Mouse (Mus musculus): ENCODE results near the gene Pgm3. TPM values are rescaled to one million over a fixed set of nuclear protein-coding genes. Genes with fewer than 3 reads are reported as not detected.

Gene Pgm3
- polyA plus RNA-seq, 1 experiment from 2014 or later = 21.2 TPM

DNA sequence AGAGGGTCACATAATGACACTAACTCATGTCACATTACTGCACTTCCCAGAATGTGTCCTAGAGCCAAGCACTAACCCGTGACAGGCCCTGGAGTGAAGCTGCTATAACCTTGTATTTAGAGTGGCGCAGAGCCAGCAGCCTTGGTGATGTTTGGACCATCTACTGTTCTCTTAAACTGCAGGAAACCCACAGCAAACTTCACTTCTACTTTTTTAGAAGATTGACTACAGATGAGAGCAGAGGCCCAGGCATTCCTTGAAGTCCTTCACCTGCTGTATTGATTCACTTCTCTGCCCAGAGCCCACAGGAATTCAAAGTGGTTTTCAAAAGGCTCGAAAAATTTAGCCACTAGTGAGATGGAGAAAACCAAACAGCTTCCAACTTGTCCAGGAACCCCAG is 11.1 kb downstream of the Pgm3 start:
- no peaks in the 10 kb centered on the region for H3K9me3 ChIP-seq (ENCODE audit: control insufficient read depth, low read length)
- H3K36me3 ChIP-seq (ENCODE audit: control insufficient read depth, insufficient read depth, low read length) = peaks cover 25% of the 10 kb centered on the region
- H3K27ac ChIP-seq (replicated peaks) = no peak overlapping the region
- TF ChIP-seq CTCF (IDR thresholded peaks at IDR 0.05; ENCODE audit: low read depth) (no peak), EP300 (optimal IDR thresholded peaks at IDR 0.05) (no peak)
- no peak for ATAC-seq (ENCODE audit: low FRiP score, low TSS enrichment)
- no peaks in the 10 kb centered on the region for H3K4me1 ChIP-seq (replicated peaks; ENCODE audit: control insufficient read depth, insufficient read depth)
- H3K9ac ChIP-seq (ENCODE audit: low read length) = no peak overlapping the region
- no peaks in the 10 kb centered on the region for H3K27me3 ChIP-seq (ENCODE audit: control insufficient read depth, insufficient read depth, low read length)
- H3K4me3 ChIP-seq (ENCODE audit: low read depth, low read length) = no peak overlapping the region
- H3K4me2 ChIP-seq (replicated peaks; ENCODE audit: low read depth) = no peak overlapping the region
- DNase-seq (ENCODE audit: low spot score) = no peak
- 80% methylated on average over 3 of the region's 3 CpGs for WGBS

DNA sequence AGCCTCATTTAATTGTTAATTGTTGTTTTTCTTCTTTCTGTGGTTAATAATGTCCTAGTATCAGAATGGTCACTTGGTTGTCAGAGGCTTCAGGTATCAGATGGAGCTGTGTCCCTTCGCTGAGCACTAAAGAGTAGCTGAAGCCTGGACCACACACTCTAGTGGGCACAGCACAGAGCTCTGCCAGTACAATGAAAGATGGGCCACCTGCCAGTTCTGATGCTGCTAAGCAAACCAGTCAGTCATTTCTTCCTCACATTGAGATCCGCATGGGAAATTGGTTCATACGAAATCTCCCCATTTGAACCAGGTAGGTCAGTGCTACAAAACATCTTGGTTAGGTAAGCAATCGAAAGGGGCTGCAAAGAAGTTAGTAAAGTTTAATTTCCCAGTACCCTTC is 17.0 kb downstream of the Pgm3 start:
- H3K4me1 ChIP-seq (replicated peaks; ENCODE audit: control insufficient read depth, insufficient read depth) = no peaks in the 10 kb centered on the region
- 95% methylated on average over 4 of the region's 4 CpGs for WGBS
- H3K4me3 ChIP-seq (ENCODE audit: low read depth, low read length) = no peak overlapping the region
- ATAC-seq (ENCODE audit: low FRiP score, low TSS enrichment) (no peak), DNase-seq (ENCODE audit: low spot score) (no peak)
- no peaks in the 10 kb centered on the region for H3K27me3 ChIP-seq (ENCODE audit: control insufficient read depth, insufficient read depth, low read length)
- H3K36me3 ChIP-seq (ENCODE audit: control insufficient read depth, insufficient read depth, low read length) = peaks cover 15% of the 10 kb centered on the region
- no peaks in the 10 kb centered on the region for H3K9me3 ChIP-seq (ENCODE audit: control insufficient read depth, low read length)
- no peak overlapping the region for H3K27ac ChIP-seq (replicated peaks)
- H3K9ac ChIP-seq (ENCODE audit: low read length) = no peak overlapping the region
- TF ChIP-seq EP300 (optimal IDR thresholded peaks at IDR 0.05) (no peak), CTCF (IDR thresholded peaks at IDR 0.05; ENCODE audit: low read depth) (no peak)
- H3K4me2 ChIP-seq (replicated peaks; ENCODE audit: low read depth) = no peak overlapping the region

GRCm38 (mm10) chr9:86553886-86554285 is 17.8 kb downstream of the Pgm3 start:
- no peak overlapping the region for H3K9ac ChIP-seq (ENCODE audit: low read length)
- H3K4me2 ChIP-seq (replicated peaks; ENCODE audit: low read depth) = no peak overlapping the region
- WGBS = 73% methylated on average over 9 of the region's 9 CpGs
- H3K36me3 ChIP-seq (ENCODE audit: control insufficient read depth, insufficient read depth, low read length) = peaks cover 17% of the 10 kb centered on the region
- no peaks in the 10 kb centered on the region for H3K27me3 ChIP-seq (ENCODE audit: control insufficient read depth, insufficient read depth, low read length)
- H3K4me1 ChIP-seq (replicated peaks; ENCODE audit: control insufficient read depth, insufficient read depth) = no peaks in the 10 kb centered on the region
- TF ChIP-seq CTCF (IDR thresholded peaks at IDR 0.05; ENCODE audit: low read depth) (no peak), EP300 (optimal IDR thresholded peaks at IDR 0.05) (no peak)
- H3K27ac ChIP-seq (replicated peaks) = no peak overlapping the region
- H3K4me3 ChIP-seq (ENCODE audit: low read depth, low read length) = no peak overlapping the region
- no peaks in the 10 kb centered on the region for H3K9me3 ChIP-seq (ENCODE audit: control insufficient read depth, low read length)
- DNase-seq (ENCODE audit: low spot score) = no peak
- no peak for ATAC-seq (ENCODE audit: low FRiP score, low TSS enrichment)

GRCm38 (mm10) chr9:86550717-86551116 is 20.9 kb downstream of the Pgm3 start:
- Histone ChIP-seq H3K4me3 (ENCODE audit: low read depth, low read length) (no peak overlapping the region), H3K4me1 (replicated peaks; ENCODE audit: control insufficient read depth, insufficient read depth) (no peaks in the 10 kb centered on the region), H3K27ac (replicated peaks) (no peak overlapping the region), H3K36me3 (ENCODE audit: control insufficient read depth, insufficient read depth, low read length) (peaks cover 18% of the 10 kb centered on the region), H3K27me3 (ENCODE audit: control insufficient read depth, insufficient read depth, low read length) (no peaks in the 10 kb centered on the region), H3K9ac (ENCODE audit: low read length) (no peak overlapping the region), H3K9me3 (ENCODE audit: control insufficient read depth, low read length) (no peaks in the 10 kb centered on the region), H3K4me2 (replicated peaks; ENCODE audit: low read depth) (no peak overlapping the region)
- no peak for TF ChIP-seq EP300 (optimal IDR thresholded peaks at IDR 0.05)
- no peak for TF ChIP-seq CTCF (IDR thresholded peaks at IDR 0.05; ENCODE audit: low read depth)
- 89% methylated on average over 3 of the region's 3 CpGs for WGBS
- ATAC-seq (ENCODE audit: low FRiP score, low TSS enrichment) (no peak), DNase-seq (ENCODE audit: low spot score) (no peak)

GRCm38 (mm10) chr9:86549637-86550162 is 21.9 kb downstream of the Pgm3 start:
- TF ChIP-seq EP300 (optimal IDR thresholded peaks at IDR 0.05) (no peak), CTCF (IDR thresholded peaks at IDR 0.05; ENCODE audit: low read depth) (no peak)
- WGBS = 89% methylated on average over 5 of the region's 5 CpGs
- ATAC-seq (ENCODE audit: low FRiP score, low TSS enrichment) = no peak
- H3K4me3 ChIP-seq (ENCODE audit: low read depth, low read length) = no peak overlapping the region
- H3K9me3 ChIP-seq (ENCODE audit: control insufficient read depth, low read length) = no peaks in the 10 kb centered on the region
- H3K4me1 ChIP-seq (replicated peaks; ENCODE audit: control insufficient read depth, insufficient read depth) = no peaks in the 10 kb centered on the region
- no peaks in the 10 kb centered on the region for H3K27me3 ChIP-seq (ENCODE audit: control insufficient read depth, insufficient read depth, low read length)
- H3K4me2 ChIP-seq (replicated peaks; ENCODE audit: low read depth) = no peak overlapping the region
- no peak overlapping the region for H3K27ac ChIP-seq (replicated peaks)
- H3K9ac ChIP-seq (ENCODE audit: low read length) = no peak overlapping the region
- no peak for DNase-seq (ENCODE audit: low spot score)
- peaks cover 22% of the 10 kb centered on the region for H3K36me3 ChIP-seq (ENCODE audit: control insufficient read depth, insufficient read depth, low read length)

GRCm38 (mm10) chr9:86544559-86544958 is 27.1 kb downstream of the Pgm3 start:
- no peaks in the 10 kb centered on the region for H3K27me3 ChIP-seq (ENCODE audit: control insufficient read depth, insufficient read depth, low read length)

More at GRCm38 (mm10) chr9:86544559-86544958, 27.1 kb downstream of the Pgm3 start:
- Histone ChIP-seq H3K4me3 (ENCODE audit: low read depth, low read length) (no peak overlapping the region), H3K36me3 (ENCODE audit: control insufficient read depth, insufficient read depth, low read length) (peaks cover 15% of the 10 kb centered on the region), H3K9ac (ENCODE audit: low read length) (no peak overlapping the region), H3K4me2 (replicated peaks; ENCODE audit: low read depth) (no peak overlapping the region), H3K27ac (replicated peaks) (no peak overlapping the region), H3K4me1 (replicated peaks; ENCODE audit: control insufficient read depth, insufficient read depth) (no peaks in the 10 kb centered on the region), H3K9me3 (ENCODE audit: control insufficient read depth, low read length) (no peaks in the 10 kb centered on the region)
- no peak for TF ChIP-seq CTCF (IDR thresholded peaks at IDR 0.05; ENCODE audit: low read depth)
- no peak for TF ChIP-seq EP300 (optimal IDR thresholded peaks at IDR 0.05)
- WGBS = 73% methylated on average over 1 of the region's 1 CpGs
- no peak for ATAC-seq (ENCODE audit: low FRiP score, low TSS enrichment)
- DNase-seq (ENCODE audit: low spot score) = no peak
